Mouse (Mus musculus): Measurements from ENCODE around the gene Arhgap21.
"Not testable (repeated sequence)": the region's sequence is repeated elsewhere in the genome, so short reads cannot be mapped to it uniquely, and the experiment has no call there.

Arhgap21 gene

DNA sequence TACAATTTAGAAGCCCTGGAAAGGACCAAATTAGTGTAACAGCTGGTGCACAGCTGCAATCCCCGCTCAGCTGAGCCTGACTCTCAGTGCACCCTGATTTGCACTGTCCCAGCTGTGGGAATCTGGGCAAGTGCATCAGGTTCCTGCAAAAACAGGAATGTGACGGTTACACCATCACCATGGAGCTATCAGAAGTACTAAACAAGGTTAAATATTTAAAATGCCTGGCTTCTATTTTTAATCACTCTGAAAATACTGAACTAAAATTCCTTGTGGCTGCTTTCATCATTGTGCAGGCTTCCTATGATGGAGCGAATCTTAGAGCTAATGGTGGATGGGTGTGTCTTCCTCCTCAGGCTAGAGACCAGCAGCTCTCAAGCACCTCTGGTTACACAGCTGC lies 29.3 kb downstream of the Arhgap21 start:
- DNase-seq: no peak

DNA sequence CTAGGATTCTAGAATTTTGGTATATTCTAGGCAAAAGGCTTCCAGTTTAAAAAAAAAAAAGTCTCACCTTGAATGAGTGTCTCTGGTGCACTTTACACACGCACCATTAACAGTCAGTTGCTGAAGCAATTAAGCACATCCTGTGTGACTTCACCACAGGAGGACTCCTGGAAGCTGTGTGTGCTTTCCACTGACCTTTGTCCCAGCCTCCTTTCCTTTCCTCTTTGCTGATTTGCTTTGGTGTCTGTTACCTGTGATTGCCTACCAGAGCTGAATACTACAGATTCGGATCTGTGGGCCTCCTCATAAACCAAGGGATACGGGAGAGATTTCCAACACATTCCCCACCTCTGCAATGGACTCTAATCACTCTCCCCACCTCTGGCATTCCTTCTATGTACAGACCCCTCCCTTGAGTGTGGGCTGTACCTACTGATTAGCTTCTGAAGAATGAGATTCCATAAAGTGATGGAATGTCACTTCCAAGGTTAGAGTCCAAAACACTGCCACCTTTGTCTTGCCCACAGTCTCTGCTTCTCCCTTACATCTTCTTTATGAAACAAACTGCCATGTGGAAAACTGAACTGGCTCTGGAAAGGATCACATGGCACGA lies 32.0 kb downstream of the Arhgap21 start:
- DNase-seq: no peak

DNA sequence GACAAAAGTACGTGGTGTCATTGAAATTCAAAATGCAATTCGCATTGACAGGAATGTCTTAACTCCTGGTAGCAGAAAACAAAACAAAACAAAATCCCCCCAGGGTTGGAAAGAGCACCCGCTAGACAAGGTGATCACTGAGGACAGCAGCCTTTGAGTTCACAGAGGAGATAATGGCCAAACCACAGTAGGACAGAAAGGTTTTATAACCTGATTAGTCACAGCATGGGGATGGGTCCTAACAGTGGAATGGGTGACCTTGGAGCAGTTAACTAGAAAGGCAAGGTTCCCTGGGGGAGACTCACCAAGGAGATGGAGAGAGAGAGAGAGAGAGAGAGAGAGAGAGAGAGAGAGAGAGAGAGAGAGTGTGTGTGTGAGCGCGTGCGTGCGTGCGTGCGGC lies 34.3 kb downstream of the Arhgap21 start:
- DNase-seq: no peak

DNA sequence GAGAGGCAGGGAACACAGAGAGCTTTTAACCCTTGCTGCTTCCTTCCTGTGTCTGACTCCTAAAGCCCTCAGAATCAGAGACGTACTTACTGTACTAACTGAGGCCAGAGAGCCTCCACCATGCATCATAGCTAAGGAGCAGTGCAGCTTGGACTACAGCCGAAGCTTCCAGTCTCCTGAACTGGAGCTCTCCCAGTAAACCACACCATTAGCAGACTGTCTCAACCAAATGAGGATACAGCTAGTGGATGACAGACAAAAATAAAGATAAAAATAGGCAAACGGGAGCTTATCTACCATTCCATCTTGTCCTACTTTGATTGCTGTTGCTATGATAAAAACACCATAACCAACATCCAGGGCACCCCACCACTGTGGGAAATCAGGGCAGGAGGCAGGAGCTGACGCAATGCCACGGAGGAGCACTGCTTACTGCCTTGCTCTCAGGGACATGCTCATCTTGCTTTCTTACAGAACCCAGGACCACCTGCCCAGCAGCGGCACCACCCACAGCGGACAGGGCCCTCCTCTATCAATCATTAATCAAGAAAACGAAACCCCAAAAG lies 35.9 kb downstream of the Arhgap21 start:
- DNase-seq: no peak

DNA sequence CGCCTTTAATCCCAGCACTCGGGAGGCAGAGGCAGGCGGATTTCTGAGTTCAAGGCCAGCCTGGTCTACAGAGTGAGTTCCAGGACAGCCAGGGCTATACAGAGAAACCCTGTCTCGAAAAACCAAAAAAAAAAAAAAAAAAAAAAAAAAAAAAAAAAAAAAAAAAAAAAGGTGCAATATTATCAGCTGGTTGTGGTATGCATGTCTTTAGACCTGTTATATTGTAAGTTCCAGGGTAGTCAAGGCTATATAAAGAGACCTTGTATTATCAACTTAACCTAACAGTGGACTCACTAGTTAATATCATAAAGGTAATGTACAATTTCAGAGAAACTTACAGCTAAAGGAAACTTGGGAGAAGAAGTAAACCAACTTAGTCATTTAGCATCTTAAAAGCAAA lies 36.9 kb downstream of the Arhgap21 start:
- DNase-seq: not testable (repeated sequence)

DNA sequence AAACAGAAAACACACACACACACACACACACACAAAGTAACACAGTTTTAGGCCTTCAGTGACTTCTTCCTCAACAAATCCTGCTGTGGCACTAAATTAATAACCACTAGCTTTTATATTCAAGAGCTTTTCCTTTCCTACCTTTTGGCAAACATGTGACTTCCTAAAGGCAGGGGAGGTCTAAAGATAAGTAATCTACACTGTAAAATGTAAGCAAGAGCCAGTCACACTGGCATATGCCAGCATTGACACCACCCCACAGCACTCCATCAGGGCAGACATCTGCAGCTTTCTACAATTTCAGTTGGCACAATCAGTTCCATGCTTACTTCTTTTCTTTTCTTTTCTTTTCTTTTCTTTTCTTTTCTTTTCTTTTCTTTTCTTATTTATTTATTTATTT lies 40.2 kb downstream of the Arhgap21 start:
- no peak for DNase-seq

DNA sequence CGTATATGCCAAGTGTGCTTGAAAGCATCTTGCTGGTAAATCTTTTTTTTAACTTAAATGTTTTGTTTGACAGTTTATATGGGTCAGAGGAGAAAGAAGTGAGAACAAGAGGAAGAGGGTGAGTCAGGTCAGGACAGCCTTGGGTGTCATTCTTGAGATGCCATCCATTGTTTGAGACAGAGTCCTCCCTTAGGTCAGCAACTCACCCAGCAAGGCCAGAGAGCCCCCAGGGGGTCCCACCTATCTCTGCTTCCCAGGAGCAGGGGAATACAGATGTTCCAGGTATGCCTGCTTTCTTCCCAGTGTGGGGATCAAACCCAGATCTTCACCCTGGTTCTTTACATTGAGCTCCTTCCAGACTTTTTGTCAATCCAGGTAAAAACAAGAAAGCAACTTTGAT lies 43.7 kb downstream of the Arhgap21 start:
- DNase-seq: no peak

DNA sequence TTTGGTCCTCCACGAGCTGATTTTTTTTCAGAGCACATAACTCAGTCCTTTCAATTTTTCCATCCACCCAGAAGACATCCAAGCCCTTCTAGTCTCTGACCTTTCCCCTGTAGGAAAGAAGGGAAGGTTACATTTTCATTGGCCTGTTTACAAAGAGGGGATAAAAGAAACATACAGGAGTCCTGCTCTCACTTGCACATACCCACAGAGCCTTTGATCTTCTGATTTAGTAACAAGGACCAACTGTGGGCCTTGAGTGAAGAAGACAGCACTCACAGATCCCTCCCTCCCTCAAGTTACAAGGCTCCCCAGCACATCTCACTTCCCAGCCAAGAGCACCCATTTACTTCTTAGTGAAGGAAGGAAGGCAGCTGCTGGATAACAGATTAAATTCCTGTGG lies 46.3 kb downstream of the Arhgap21 start:
- no peak for DNase-seq

DNA sequence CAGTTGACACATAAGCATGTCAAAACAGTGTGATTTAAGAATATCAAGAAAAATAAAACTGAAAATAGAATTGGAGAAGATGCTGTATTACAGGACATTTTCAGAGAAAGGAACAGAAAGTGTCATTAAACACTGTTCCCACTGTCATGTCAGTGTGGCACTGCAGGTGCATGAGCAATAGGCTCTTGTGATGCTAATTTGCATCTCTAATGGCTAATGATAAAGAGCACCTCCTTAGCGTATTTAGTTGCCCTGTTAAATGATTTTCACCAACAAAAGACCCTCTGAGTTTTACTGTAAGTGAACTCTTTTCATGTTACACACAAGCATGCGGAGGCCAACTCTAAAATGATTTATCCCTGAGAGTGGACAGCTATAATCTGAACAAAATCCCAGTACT lies 47.1 kb downstream of the Arhgap21 start:
- no peak for DNase-seq

DNA sequence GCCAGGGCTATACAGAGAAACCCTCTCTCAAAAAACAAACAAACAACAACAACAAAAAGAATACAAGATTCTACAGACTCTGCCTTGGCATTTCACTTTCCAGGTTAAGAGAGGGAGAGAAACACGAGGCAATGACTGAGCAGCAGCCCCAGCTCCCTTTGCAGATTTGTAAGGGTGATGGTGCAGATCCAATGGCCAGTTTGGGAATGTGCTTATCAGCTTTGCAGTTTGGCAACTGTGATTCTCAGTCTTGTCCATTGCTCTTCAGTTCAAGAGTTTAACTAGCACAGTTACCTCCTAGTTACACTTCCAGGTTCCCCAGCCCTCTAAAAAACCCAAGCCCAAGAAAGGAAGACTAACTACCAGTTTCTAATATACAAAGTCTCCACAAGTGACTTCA lies 47.7 kb downstream of the Arhgap21 start:
- DNase-seq: no peak

DNA sequence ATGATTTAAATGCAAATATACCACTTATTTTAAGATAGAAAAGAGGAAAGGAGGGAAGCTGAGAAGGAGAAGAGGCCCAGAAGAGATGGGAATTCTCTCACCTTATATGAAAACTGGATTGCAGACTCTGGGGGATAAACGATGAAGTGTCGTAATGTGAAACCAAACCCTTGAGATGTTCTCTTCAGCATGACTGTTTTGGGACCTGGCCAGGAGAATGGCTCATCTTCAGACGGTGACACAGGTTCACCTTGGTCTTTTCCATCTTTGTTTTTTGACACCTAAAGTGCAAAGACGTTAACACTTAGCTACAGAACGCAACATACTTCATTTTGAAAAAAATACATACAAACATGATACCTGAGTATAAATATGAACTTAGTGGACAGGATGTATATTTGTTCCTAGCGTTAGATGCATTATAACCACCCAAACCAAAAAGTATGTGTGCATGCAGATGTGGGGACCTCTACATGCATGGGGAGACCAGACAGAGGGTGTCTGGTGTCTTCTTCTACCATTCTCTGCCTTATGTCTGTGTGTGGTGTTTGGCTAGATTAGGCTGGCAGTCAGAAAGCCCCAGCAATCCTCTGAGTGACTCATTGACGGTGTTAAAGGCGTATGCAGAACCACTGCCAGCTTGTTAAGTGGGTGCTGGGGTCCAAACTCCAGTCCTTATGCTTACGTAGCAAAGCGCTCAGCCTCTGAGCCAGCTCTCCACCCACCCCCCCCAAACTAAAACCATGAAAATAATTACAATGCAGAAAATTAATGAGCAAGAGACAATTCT lies 54.0 kb downstream of the Arhgap21 start:
- no peak for DNase-seq

DNA sequence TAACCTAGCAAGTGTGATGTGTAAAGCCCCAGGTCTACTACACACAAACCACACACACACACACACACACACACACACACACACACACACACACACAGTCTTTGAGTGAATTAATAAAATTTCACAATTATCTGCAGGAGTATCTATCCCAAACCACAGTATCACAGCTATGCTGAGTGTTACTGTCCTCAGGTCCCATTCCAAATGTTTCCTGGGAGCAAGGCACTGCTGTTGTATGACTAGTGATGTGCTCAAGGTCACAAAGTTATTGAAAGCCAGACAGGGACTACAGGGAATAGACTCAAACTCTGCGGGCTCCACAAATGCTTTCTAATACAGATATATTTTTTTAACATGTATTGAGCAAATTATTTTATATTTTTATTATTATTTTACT lies 55.7 kb downstream of the Arhgap21 start:
- no peak for DNase-seq

DNA sequence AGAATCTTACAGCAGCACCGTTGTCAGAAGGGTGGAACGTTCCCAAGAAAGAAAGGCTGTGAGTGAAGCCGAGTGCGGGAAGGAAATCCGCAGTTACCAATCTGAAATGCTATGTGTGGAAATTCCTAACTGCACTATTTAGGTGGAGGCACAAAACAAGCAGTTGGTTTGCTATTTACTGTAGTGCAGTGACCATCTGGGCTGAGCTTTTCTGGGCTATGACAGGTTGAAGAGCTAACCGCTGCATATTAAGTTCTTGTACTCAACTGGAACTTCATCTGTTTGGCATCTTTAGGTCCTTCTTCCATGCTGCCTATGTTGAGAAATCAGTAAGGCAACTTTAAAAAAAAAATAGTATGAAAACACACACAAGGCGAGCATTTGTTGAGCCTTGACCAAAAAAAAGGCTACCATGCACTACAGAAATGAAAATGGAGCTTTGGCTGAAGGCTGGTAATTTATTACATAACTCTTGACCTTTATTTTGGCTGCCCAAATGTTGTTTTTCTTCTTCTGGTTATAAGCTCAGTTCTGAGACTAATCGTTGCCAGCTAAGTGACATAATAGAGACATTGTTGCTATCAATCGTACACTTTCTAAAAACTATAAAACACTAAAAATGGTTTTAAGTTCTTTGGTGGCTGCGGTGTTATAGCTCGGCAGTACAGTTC lies 56.2 kb downstream of the Arhgap21 start:
- no peak for DNase-seq

DNA sequence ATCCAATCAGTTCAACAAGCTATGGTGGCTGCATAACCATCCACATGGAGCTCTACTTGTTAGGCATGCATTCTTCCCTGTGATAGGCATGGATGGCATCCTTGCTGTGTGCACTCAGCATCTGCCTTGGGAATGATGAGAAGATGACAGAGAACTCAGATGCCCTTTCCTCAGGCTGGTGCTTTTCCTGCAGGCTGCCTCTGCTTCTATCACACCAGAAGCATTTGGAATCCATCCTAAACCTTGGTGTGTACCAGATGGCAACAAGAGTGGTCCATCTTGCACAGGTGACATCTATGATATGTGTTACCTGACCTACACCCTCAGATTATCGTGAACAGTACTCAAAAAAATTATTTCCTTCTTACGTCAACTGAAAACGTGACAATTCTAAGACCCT lies 58.2 kb downstream of the Arhgap21 start:
- no peak for DNase-seq

DNA sequence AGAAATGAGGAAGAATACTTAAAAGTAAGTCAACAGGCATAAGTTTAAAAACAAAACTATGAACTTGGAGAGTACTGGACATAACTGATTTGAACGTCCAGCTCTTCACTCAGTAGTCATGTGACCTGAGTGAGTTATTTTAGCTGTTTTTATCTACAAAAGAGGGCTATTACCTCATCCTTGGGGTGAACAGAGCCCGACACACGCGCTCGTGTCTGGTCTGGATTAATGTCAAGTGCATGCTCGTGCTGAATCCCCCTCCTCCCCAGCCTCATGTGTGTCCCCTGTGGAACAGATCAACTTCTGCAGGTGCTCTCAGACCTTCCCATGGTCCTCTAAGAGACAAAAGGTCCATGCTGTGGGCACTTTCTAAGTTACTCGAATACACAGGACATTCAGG lies 59.3 kb downstream of the Arhgap21 start:
- no peak for DNase-seq

DNA sequence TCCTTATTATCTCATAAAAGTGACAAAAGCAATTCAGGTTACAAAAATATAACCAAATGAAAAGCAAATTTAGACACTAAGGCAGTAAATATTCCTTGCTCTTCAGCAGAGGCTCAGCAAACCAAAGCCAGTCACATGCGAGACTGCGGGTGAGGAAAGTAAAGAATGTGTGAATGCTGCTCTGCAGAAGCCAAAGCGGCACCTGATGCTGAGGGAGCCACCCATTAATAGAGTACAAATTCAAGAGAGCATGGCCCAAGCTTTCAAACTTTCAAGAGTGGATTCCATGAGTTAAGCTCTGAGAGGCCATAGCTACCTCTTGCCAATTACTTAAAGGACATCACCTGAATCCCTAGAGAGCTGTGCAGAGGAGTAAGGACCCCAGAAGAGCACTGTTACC lies 61.4 kb downstream of the Arhgap21 start:
- DNase-seq: no peak

DNA sequence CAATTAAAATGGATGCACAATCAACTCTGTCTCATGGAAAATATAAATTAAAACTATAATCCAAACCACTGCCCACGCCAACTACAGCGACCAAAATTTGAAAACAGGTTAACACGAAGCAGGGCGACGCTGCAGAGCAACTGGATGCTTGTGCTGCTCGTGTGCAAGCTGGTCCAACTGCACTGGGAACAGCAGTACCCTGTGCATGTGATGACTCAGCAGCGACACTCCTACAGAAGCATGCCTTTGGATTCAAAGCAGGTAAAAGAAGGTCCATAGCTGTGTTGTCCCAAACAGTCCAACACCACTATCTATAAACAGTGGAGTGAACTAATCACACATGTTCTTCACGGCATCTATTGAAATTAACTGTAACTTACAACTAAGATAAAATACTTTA lies 63.3 kb downstream of the Arhgap21 start:
- DNase-seq: peak; percentile 33

DNA sequence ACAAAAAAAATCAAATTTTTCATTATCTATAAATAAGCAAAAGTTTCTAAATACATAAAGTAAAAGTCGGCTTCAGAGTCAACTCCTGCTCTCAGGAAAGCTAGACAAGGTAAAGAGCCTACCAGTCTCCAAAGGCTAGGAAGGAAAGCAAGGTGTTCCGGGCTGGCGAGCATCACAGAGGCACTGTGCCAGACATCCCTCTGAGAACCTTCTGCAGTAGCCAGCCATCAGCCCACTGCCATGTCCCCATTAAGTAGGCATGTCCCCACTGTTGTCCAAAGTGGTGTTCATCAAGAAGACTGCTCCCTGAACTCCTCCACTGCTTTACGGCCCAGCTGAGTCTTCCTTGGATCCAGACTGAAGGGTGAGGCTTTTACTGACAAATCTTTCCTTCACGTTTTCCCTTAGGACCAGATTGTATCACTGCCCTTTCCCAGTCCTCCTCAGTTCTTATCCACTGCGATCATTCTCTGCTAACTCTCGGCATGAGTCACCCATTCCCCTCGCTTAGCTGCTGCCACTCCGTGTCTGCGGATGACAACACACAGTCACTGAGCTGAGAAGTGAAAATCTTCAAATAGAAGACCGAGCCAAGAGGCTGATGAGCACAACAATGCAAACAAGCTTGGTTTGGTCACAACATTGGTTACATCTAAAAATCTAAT lies 65.6 kb downstream of the Arhgap21 start:
- DNase-seq: peak; percentile 57

DNA sequence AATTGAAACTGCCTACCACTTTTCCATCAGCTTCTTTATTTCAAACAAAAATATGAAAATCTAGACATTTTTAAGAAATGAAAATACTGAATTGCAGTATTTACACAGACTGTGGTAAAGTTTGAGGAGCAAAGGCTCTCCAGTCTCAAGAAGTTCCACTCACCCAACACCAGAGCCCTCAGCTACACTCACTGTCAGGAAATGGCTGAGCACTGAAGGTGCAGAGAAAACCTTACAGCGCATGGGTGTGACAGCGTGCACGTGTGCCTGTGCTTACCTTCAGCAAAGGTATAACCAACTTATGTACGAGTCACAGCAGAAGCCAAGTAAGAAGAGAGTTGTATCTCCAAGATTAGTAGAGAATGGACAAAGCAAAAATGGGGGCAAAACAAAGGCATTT lies 66.8 kb downstream of the Arhgap21 start:
- no peak for DNase-seq

DNA sequence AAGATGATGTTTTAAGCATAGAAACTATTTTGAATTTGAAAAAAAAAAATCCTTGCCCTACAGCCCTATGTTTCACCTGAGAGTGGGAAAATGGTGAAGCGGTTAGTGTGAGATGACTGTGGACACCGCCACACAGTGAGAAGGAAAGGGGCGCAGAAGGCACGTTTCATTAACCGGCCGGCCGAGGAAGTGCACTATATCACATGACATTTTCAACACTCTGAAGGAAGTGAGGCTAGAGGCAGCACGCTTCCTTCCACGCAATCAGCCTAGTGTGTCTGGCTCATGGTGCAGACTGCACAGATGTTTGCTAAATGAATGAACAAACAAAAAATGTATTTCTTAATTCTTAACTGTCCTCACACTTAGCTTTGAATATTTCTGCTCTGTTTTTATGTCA lies 69.4 kb downstream of the Arhgap21 start:
- no peak for DNase-seq

DNA sequence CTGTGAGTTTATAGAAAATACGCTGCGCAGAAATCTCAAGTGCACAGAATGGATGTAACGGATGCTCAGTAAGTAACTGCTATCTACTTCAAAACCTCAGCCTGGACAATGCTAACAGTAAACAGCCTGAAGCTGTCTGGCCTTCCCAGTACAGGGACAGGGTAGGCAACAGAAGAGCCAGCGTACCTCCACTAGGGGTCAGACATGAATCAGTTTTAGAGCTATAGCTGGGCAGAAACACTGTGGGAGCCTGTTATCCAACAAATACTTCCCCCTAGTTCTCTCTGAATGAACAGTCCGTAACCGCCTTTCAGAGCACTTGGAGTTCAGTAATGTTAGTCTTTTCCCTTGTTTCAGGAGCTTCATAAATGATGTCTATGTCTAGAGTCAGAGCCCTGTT lies 70.0 kb downstream of the Arhgap21 start:
- peak; percentile 85 for DNase-seq

DNA sequence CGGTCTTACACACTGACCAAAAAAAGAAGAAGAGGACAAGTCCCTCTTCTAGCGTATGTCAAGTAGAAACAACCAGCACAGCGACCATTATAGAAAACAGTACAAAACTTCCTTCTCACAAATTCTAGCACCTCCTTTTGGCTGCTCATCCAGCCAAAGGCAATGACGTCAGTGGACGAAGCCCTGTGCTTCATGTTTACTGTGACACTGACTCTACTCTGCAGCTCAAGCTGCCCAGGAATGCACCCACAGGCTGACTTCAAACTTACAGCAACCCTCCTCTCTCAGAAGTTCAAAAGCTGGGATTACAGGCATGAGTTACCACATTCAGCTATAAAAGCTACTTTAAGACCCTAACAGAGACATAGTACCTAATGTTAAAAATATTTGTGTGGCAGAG lies 72.2 kb downstream of the Arhgap21 start:
- no peak for DNase-seq

DNA sequence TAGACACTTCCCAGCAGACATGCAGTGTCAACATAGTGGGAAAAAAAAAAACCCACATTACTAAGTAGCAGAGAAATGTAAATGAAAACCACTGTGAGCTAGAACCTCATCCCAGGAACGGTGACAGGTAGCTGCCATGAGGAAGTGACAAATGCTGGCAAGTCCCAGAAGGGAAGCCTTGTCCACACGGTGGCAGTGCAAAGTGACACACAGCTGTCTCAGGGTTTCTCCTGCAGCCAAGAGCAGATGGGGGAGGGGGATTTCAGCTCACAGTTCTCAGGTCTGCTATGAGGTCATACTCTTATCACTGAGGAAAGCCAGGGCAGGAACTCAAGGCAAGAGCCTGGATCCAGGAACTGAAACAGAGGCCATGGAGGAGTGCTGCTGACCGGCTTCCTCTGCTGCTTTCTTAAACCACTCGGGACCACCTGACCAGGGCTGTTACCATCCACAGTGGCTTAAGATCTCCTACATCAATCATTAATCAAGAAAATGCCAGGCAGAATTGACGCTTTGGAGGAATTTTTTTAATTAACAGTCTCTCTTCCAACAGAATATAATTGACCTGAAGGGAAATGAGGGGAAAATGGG lies 74.5 kb downstream of the Arhgap21 start:
- no peak for DNase-seq
